ENCODE assay signal across 21 mouse cellular contexts in the genomic region with DNA sequence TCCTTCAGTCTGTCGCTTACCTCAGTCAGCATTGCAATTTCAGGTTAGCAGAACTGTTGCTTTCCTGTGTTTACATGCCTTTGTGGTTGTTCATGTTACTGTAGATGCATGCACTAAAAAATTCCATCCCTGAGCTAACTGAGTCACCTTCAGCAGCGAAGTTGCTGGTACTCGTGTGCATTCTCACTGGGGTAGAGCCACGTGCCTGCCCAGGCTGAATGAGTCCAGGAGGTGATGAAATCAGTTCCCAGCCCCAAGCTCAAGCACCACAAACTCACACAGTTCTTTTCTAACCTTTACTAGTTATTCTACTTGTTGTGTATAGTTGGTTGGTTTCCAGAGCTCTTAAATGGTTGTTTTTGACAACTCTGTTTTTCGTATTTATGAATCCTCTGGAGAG. TPM values are rescaled to one million over a fixed set of nuclear protein-coding genes. Genes with fewer than 3 reads are reported as not detected.
DNase-seq lines count a peak whose midpoint lies in the region; ATAC-seq and TF ChIP-seq lines count a peak whose summit lies in the region.
"Had no signal": no experiment of that assay in that cellular context is flagged by ENCODE, and none has a peak within 500 bp of the region (broad histone marks: within the 10 kb centered on the region; RNA-seq: fewer than 3 reads in every experiment).

No protein-coding gene starts in this region.

- H3K9ac ChIP-seq in lung, postnatal 0 days (replicated peaks; ENCODE audit: low read depth): no peak overlapping the region
- H3K9ac ChIP-seq: embryonic facial prominence, embryonic 12.5 days; embryonic facial prominence, embryonic 15.5 days; forebrain, embryonic 13.5 days; forebrain, postnatal 0 days; heart, embryonic 15.5 days; hindbrain, embryonic 13.5 days had no signal

- no peak for ATAC-seq in lung, postnatal 0 days
- ATAC-seq: activated CD4-positive, CD25-positive, alpha-beta regulatory T cell, adult 4 months had no signal

- no peak for TF ChIP-seq EP300 in lung, postnatal 0 days (IDR thresholded peaks at IDR 0.05)

- no peak for TF ChIP-seq CTCF in layer of hippocampus, adult 2 months (conservative IDR thresholded peaks at IDR 0.05)
- TF ChIP-seq CTCF in lung, postnatal 0 days (IDR thresholded peaks at IDR 0.05): no peak

- peak; percentile 12 to 13 for DNase-seq in adrenal gland, postnatal 36 days
- DNase-seq in adrenal gland, postnatal 25 days: no peak
- DNase-seq in 3134 (ENCODE audit: extremely low read depth, insufficient read length, low spot score) (peak; percentile 36), MN1 (ENCODE audit: low spot score) (peak; percentile 23), adipocyte (ENCODE audit: low spot score) (peak; percentile 28)
- no peak for DNase-seq in layer of hippocampus, adult 2 months (ENCODE audit: low spot score in 2 of 2)
- DNase-seq in embryo, embryonic 11 days: no peak
- no peak for DNase-seq in lung, postnatal 0 days (ENCODE audit: low spot score)

- no peak overlapping the region for H3K4me2 ChIP-seq in lung, postnatal 0 days (replicated peaks; ENCODE audit: low read depth, low read length)
- H3K4me2 ChIP-seq: embryonic facial prominence, embryonic 12.5 days; embryonic facial prominence, embryonic 15.5 days; forebrain, embryonic 13.5 days; heart, embryonic 11.5 days; heart, embryonic 15.5 days; hindbrain, embryonic 13.5 days had no signal

- H3K27me3 ChIP-seq in lung, postnatal 0 days (replicated peaks; ENCODE audit: insufficient read depth, low read length): no peaks in the 10 kb centered on the region
- H3K27me3 ChIP-seq: embryonic facial prominence, embryonic 12.5 days; embryonic facial prominence, embryonic 15.5 days; forebrain, embryonic 13.5 days; heart, embryonic 15.5 days; hindbrain, embryonic 13.5 days had no signal

- H3K27ac ChIP-seq in layer of hippocampus, adult 2 months: no peak overlapping the region
- no peak overlapping the region for H3K27ac ChIP-seq in lung, postnatal 0 days (ENCODE audit: low read length)
- H3K27ac ChIP-seq: embryonic facial prominence, embryonic 12.5 days; embryonic facial prominence, embryonic 15.5 days; forebrain, embryonic 10.5 days; forebrain, embryonic 13.5 days; heart, embryonic 15.5 days; hindbrain, embryonic 10.5 days; hindbrain, embryonic 13.5 days had no signal

- 72% methylated on average over 5 of the region's 5 CpGs for WGBS in lung, postnatal 0 days

- H3K4me1 ChIP-seq in lung, postnatal 0 days (ENCODE audit: insufficient read depth, low read depth, low read length): no peaks in the 10 kb centered on the region
- H3K4me1 ChIP-seq: embryonic facial prominence, embryonic 12.5 days; embryonic facial prominence, embryonic 15.5 days; forebrain, embryonic 10.5 days; forebrain, embryonic 13.5 days; heart, embryonic 15.5 days; hindbrain, embryonic 10.5 days; hindbrain, embryonic 13.5 days had no signal

- no peak overlapping the region for H3K4me3 ChIP-seq in layer of hippocampus, adult 2 months
- H3K4me3 ChIP-seq in lung, postnatal 0 days (ENCODE audit: low read depth, low read length): no peak overlapping the region
- H3K4me3 ChIP-seq: embryonic facial prominence, embryonic 12.5 days; embryonic facial prominence, embryonic 15.5 days; erythroblast, embryonic 14.5 days; forebrain, embryonic 10.5 days; forebrain, embryonic 13.5 days; heart, adult 2 months; heart, embryonic 15.5 days; hindbrain, embryonic 10.5 days; hindbrain, embryonic 13.5 days had no signal

- no peaks in the 10 kb centered on the region for H3K9me3 ChIP-seq in lung, postnatal 0 days (ENCODE audit: low read length)
- H3K9me3 ChIP-seq: embryonic facial prominence, embryonic 12.5 days; embryonic facial prominence, embryonic 15.5 days; forebrain, embryonic 10.5 days; forebrain, embryonic 13.5 days; heart, embryonic 15.5 days; hindbrain, embryonic 10.5 days; hindbrain, embryonic 13.5 days had no signal

- no peaks in the 10 kb centered on the region for H3K36me3 ChIP-seq in lung, postnatal 0 days (ENCODE audit: insufficient read depth, low read length)
- H3K36me3 ChIP-seq: embryonic facial prominence, embryonic 12.5 days; embryonic facial prominence, embryonic 15.5 days; forebrain, embryonic 10.5 days; heart, embryonic 15.5 days; hindbrain, embryonic 10.5 days; hindbrain, embryonic 13.5 days had no signal

RNA-seq across cellular contexts. Expression of a gene that starts 48.7 kb away (rescaled TPM):
- 10 to 100 TPM; 13.8 to 24.4 TPM for total RNA-seq in adrenal gland, postnatal 36 days (2021)
- 15.8 and 19.7 TPM in 2 replicates for total RNA-seq in adrenal gland, postnatal 25 days (2021)
- total RNA-seq in layer of hippocampus, adult 2 months (2021): 10 to 100 TPM; 13.3 to 13.7 TPM
- polyA plus RNA-seq in lung, postnatal 0 days (2015; fragmentation: Nextera tagmentation; extraction: Ambion mirVana): 0.10 and 0.25 TPM in 2 replicates
- total RNA-seq: granulocyte monocyte progenitor cell, adult 5-6 weeks had no signal
- polyA plus RNA-seq: activated CD4-positive, CD25-positive, alpha-beta regulatory T cell, adult 4 months; erythroblast, embryonic 14.5 days had no signal

Comparison
In these comparisons a context has a peak if more than half of its experiments do, and no peak if none do; other contexts are left out.
1. DNase-seq: peak in adrenal gland, postnatal 36 days (2 of 2), 3134 (single experiment), MN1 (single experiment) and adipocyte (single experiment); none in adrenal gland, postnatal 25 days (single experiment), layer of hippocampus, adult 2 months (0 of 2), embryo, embryonic 11 days (single experiment) and lung, postnatal 0 days (single experiment).